Mouse (Mus musculus) spleen, postnatal 36 days (tissue): ENCODE data around the gene Tapt1.

Experiments used
- DNase-seq, 2 experiments: peaks; one replicate each; pipeline ENCODE4 v3.0.0; 2022; ENCODE audit warnings: low spot score in 2 of 2, mixed read lengths in 1 of 2

The Tapt1 gene

GRCm38 (mm10) chr5:44233933-44234332 is 7.5 kb upstream of the Tapt1 start:
- DNase-seq: no peak

DNA sequence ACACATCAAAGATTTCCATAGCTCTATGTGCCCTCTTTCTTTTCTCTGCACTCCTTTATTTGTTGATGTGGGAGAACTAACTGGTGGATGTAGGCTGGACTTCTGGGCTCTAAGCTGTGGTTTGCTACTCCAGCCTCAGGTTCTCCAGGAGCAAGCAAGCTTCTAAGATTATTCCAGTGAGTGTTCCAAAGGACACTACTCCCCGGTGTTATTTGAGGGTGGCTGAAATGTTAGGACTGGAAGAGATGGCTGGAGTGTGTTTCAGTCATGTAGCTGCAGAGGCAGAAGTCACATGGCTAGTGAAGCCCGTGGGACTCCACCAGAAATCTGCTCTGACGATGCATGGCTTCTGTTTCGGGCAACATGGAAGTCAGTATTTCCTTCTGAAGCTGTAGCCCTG is 2.3 kb upstream of the Tapt1 start:
- DNase-seq: no peak

- no peak for DNase-seq
These were observed 1.9 kb upstream of the Tapt1 start for GRCm38 (mm10) chr5:44228323-44228722.

DNA sequence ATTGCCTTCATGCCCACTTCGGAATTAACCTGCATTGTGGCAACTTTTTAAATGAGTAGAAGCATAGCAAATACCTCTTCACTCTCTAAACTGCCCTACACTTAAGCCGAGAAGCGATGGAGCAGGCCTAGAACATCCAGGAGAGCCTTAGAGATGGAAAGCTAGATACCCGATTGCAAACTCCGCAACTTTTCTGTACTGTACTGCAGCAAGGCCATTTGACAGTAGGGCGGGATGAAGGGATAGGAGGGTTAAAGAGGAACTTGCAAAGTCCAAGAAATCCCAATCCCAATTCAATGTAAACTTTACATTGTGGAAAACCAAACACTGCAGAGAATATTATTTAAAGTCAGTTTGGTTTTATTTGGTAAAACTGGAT is 1.0 kb upstream of the Tapt1 start:
- no peak for DNase-seq

- DNase-seq: peak; percentile 24 to 26
These were observed 410 bp downstream of the Tapt1 start for GRCm38 (mm10) chr5:44225911-44226520.

DNA sequence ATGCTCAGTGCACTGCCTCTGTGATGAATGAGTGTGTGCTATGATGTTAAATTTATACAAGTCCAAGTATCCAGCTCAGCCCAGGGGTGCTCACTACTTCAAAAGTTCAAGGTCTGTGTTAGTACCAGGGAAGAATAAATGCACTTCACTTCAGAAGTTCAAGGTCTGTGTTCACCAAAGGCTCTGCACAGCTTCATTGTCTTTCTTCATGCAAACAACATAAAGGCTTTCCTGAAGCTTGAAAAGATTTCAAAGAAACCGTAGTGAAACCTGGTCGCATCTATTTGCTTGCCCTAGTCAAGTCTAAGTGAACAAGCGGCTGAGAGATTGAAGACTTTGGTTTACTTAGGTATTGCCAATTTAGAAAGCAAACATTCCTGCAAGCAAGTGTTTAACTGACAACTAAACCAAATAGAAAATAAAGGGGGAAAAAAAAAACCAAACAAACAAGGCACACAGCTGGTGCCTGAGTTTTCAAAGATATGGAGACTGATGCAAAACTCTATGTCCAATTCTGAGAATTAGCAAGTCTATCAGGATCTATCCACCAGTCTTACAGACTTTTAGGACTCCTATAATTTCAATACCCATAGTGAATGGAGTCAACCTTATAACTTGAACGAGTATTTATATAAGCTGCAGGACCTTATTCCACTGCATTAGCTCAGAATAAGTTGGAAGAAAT is 1.4 kb downstream of the Tapt1 start:
- DNase-seq: no peak

GRCm38 (mm10) chr5:44224251-44224650 is 2.2 kb downstream of the Tapt1 start:
- peak; percentile 57 to 67 for DNase-seq

DNA sequence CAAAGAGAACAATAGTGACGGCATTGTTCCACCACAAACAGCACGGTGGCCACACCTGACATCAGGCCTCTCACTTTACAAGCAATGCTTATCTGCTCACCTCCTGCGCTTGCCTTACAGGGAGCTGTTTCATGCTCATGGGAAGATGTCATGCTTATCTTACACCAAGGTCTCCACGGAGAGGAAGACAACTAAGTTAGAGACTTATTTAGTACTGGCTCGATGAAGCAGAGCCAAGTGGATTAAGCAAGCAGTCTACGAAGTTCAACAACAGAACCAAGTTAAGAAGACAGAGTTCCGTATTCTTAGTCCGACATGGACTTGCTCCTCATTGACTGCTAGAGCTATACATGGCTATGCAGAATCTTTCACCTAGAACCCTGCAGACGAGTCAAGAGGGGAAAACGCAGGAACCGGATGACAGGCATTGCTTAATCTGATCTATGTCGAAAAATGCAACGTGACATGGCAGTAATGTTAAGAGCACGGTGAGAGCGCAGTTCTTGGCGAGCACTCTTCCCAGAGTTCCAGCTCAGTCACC is 3.0 kb downstream of the Tapt1 start:
- peak; percentile 15 to 29 for DNase-seq

- peak; percentile 28 to 34 for DNase-seq
These were observed 6.0 kb downstream of the Tapt1 start for GRCm38 (mm10) chr5:44220430-44220829.

DNA sequence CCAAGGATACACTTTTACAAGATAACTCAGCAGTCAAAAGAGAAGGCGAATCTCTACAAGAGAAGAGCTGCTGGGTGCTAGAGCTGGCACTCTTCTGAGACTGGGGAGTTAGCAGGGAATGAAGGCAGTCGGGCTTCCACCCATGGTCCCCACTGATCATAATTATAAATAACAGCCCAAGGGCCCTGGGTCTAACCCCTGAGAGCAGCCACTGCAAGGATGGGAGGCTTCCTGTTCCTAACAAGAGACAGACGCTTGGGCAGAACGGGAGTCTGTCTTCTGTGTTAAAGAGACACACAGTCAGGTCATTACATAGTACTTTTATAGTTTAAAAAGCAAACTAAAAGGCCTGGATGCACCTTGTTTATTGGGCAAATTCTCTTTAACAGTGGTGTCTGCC is 6.6 kb downstream of the Tapt1 start:
- no peak for DNase-seq

DNA sequence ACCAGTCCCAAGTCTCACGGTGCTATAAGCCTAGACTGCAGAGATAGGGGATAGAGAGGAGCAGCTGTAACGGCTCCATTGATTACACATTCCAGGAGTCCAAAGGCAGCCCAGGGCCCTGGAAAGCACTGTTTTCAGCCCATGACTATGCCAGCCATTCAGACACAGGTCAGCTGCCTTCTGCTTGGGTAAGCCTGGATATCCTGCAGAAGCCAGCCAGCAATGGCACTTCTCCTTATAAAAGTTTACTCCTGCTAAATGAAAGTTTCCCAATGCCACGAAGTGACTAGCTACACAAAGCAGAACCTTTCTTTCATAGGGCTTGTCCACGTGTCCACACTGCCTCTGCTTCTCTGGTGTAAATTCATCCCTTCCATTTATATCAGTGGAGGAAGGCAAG is 7.9 kb downstream of the Tapt1 start:
- DNase-seq: no peak

DNA sequence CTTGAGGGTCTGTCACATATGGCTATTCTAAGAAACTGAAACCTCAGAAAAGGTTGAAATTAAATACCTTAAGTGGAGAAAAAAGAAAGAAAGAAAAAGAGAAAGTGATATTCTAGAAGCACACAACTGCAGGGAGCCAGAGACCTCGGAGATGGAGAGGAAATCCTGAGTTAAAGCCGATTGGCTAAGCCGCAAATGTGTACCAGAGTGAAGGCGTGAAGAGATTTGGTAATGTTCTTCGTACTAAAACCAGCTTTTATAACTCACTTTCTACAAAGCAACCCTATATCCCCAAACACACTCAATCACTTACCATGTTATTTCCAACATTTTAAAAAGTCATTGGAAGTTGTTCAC is 8.8 kb downstream of the Tapt1 start:
- no peak for DNase-seq

DNA sequence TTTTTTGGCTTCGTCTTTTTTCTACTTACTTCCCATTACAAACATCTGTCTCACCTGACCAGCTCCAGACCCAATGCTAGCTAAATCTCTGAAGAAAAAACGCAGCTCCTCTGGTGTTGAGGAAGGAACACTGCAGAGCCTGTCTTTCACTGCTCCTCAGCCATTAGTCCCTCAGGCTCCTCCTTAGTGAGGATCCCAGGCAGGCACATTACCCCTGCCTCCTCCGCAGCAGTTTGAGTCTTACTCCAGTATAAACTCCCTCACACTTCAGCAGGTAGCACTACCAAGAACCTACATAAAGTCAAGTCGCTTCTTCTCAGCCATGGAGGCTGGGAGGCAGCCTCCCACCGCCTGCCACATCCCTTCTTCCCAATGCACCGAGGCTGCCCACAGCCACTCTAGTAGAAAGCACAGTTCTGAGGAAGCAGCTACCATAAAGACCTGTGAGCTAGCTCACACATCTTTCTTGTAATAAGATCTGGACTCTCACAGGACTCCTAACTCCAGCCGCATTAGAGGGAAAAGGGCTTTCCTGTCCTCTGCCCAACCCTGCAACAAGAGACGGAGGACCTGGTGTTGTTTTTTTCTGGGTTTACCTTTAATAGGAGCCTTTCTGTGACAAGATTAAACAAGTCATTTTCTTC is 9.3 kb downstream of the Tapt1 start:
- DNase-seq: no peak

GRCm38 (mm10) chr5:44215118-44215517 is 11.3 kb downstream of the Tapt1 start:
- DNase-seq: no peak

GRCm38 (mm10) chr5:44214025-44214424 is 12.4 kb downstream of the Tapt1 start:
- no peak for DNase-seq

DNA sequence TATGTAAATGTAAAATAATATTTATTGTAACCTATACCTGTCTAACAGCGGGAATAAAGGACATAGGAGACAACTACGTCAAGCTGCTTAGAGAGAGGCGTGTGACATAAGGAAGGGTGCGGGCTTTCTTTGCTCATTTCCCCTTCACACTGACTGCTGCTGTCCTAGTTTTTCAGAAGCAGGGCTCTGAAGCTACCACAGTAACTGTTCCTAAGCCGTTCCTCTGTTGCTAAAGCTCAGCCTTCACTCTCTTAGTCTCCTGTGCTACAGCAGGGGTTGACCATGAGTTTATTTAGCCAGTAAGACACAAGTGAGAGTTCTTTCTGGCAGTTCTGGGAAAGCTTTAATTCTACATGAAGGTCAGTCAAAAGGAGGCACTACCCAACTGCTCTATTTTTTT is 13.0 kb downstream of the Tapt1 start:
- no peak for DNase-seq

GRCm38 (mm10) chr5:44211818-44212465 is 14.5 kb downstream of the Tapt1 start:
- no peak for DNase-seq

DNA sequence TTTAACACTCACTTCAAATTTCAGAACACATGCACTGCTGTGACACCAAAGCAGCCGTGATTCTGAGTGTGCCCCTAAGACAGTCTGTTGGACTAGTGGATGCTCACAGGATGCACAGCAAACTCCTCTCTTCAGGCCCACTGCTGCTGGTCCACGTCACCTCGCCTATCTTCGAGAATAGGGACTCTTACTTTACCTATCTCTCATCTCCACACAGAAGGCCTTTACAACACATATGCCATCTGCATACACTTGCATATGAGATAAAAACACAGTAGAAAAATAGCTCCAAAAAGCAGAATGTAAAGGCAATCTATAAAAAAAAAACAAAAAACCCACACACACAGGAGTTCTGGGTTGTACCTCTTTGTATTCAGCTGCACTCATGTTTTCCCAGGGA is 19.1 kb downstream of the Tapt1 start:
- no peak for DNase-seq

DNA sequence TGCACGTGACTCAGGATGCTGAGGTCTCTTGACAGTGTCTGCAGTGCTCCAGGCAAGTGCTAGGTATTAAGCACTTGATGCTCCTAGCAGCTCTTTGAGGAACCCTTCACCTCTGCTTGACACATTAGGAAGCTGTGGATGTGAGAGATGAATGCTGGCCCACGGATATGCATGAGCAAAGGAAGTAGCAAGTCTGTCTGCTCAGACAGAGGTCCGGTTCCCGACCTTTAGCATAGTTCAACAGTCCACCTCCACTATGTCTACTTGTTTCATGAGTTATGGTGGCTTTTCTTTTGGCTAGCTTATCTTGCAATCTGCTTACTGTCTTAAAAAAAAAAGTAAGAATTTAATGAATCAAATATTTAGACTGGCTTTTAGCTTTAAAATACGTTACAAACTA is 19.8 kb downstream of the Tapt1 start:
- DNase-seq: no peak

- DNase-seq: peak; percentile 21 to 38
These were observed 23.0 kb downstream of the Tapt1 start for GRCm38 (mm10) chr5:44203410-44203809.

- DNase-seq: no peak
These were observed 24.8 kb downstream of the Tapt1 start for GRCm38 (mm10) chr5:44201665-44202064.

DNA sequence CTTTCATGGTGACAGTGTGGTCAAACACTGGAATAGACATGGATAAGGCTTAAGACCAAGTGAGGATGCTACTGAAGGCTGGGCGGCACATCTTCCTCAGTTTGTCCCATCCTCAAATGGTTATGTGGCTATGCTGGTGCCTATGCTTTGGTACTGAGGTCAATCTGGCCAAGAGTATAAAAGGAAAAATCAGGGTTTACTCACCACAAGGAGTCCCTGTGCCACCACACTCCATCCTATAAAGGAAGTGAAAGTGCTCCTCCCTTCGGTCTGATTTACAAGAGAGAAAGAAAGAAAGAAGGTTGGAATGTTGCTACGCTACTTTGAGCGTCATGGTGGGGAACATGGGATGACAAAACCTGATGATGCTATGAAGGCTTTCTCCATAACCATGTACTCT is 27.3 kb downstream of the Tapt1 start:
- DNase-seq: no peak

GRCm38 (mm10) chr5:44198471-44198870 is 28.0 kb downstream of the Tapt1 start:
- no peak for DNase-seq
